Comparison of ENCODE assay signal across 14 mouse cellular contexts in the genomic region with DNA sequence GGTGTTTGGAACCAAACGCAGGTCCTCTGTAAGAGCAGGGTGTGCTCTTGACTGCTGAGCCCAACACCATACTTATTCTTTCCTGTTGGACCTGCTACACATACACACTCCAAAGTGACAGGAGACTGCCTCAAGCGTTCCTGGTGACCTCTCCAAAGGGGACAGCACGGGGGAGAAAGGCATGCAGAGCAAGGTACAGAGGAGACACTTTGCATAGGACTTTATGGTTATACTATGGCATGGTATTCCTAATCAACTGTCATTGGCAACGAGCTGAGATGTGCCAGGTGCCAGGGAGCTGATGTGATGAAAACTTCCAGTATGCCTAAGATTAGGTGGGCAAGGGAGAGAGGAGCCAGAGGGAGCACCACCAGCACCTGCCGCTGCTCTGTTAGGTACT.
"Had no signal": no experiment of that assay in that cellular context is flagged by ENCODE, and none has a peak within 500 bp of the region (broad histone marks: within the 10 kb centered on the region; RNA-seq: fewer than 3 reads in every experiment).

No protein-coding gene starts in this region.

- H3K9ac ChIP-seq: lung, embryonic 14.5 days; midbrain, embryonic 13.5 days; midbrain, embryonic 15.5 days; neural tube, embryonic 12.5 days had no signal

- H3K27me3 ChIP-seq: megakaryocyte, embryonic 14.5 days; midbrain, embryonic 13.5 days; midbrain, embryonic 15.5 days; neural tube, embryonic 12.5 days had no signal

- H3K4me3 ChIP-seq: megakaryocyte, embryonic 14.5 days; midbrain, embryonic 13.5 days; midbrain, embryonic 15.5 days; neural tube, embryonic 12.5 days had no signal

- ATAC-seq: midbrain, embryonic 13.5 days; midbrain, embryonic 15.5 days had no signal

- H3K27ac ChIP-seq: macrophage; midbrain, embryonic 13.5 days; midbrain, embryonic 15.5 days; neural tube, embryonic 12.5 days had no signal

- DNase-seq: lung, adult 18-20 months; lung, embryonic 14.5 days; lung, postnatal 10 days; right cerebral cortex, postnatal 14 days; spleen, adult 18-20 months; thymus, adult 18-20 months; thymus, postnatal 14 days; thymus, postnatal 36 days had no signal

- H3K4me1 ChIP-seq: midbrain, embryonic 13.5 days; midbrain, embryonic 15.5 days; neural tube, embryonic 12.5 days had no signal

- H3K9me3 ChIP-seq: megakaryocyte, embryonic 14.5 days; midbrain, embryonic 13.5 days; midbrain, embryonic 15.5 days; neural tube, embryonic 12.5 days had no signal

- H3K4me2 ChIP-seq: lung, embryonic 14.5 days; midbrain, embryonic 11.5 days; midbrain, embryonic 13.5 days; midbrain, embryonic 15.5 days; neural tube, embryonic 12.5 days had no signal
